Mouse (Mus musculus): ENCODE measurements at regions not wholly inside any gene's neighbourhood (a gene's known extent, or its start where the extent isn't known, plus 50 kb on each side); places are given as distances from the start of the nearest gene placed in this dataset.

DNA sequence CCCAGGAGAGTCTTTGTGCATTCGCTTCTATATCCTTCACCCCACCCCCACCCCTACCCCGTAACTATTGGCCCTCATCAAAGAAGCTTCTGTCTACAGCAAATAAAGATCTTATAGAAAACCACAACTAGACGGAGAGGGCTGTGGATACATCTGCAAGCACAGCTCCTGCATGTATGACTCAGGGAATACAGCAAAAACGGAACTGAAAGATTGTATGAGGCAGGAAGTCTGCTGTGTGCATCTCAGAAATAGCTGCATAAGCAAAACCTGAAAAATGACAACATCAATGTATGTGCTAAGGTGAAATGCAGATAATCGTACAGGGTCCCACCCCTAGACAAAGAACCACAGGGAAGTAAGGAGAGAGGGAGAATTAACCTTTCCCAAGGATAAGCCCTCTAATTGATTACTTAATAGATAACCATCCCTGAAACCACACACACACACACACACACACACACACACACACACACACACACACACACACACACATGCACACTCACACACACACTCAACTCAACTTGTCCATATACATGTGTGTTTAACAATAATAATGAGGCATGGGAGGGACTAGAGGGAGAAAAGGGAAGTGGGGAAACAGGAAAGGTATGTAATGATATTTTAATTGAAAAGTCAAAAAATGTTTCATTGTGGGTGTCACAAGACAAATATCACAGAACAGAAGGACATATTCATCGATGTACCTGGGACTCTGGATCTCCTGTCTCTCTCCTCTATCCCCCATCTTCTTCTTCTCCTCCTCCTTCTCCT lies 416.6 kb downstream of the Rprm start:
- Histone ChIP-seq H3K9me3 (no peaks in the 10 kb centered on the region), H3K4me2 (replicated peaks) (no peak overlapping the region), H3K36me3 (no peaks in the 10 kb centered on the region), H3K27me3 (no peaks in the 10 kb centered on the region), H3K27ac (replicated peaks) (no peak overlapping the region), H3K9ac (replicated peaks) (no peak overlapping the region), H3K4me3 (no peak overlapping the region), H3K4me1 (no peaks in the 10 kb centered on the region)
- no peak for ATAC-seq (replicated peaks)
- WGBS: 72% methylated on average over 6 of the region's 6 CpGs

DNA sequence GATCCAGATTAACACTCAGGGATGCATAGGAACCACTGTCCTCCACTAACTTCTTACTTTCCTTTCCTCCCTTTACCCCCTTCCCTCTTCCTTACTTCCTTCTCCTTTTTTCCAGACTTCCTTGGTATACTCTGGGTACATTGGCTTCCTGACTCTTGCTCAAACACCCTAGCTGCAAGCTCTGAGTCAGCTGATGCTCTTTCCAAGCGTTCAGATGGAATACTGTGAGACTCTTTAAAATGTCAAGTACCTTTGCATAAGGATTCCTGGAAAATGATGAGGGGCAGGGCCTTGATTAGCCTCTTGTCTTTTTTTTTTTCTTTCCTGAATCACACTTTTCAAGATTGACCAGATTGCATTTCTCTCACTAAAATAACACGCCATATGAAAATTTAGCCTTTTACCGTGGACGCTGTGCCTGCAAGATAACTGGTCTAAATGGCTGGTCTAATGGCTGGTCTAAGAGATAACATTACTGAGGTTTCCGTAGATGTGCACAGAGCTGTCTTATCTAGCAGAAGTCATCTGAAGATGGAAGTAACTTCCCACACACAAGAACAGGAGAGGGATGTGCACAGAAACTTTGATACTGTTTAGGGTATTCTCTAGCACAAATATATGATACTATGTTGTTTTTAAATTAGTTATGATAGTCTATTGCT lies 404.9 kb downstream of the Rprm start:
- Histone ChIP-seq H3K4me3 (no peak overlapping the region), H3K27ac (replicated peaks) (no peak overlapping the region), H3K4me1 (0 out of 2 replicates have a peak, but pooled peaks cover 3% of the 10 kb centered on the region), H3K9ac (replicated peaks) (no peak overlapping the region), H3K4me2 (replicated peaks) (no peak overlapping the region), H3K27me3 (no peaks in the 10 kb centered on the region), H3K9me3 (no peaks in the 10 kb centered on the region), H3K36me3 (no peaks in the 10 kb centered on the region)
- WGBS: 86% methylated on average over 5 of the region's 5 CpGs
- no peak for ATAC-seq (replicated peaks)

DNA sequence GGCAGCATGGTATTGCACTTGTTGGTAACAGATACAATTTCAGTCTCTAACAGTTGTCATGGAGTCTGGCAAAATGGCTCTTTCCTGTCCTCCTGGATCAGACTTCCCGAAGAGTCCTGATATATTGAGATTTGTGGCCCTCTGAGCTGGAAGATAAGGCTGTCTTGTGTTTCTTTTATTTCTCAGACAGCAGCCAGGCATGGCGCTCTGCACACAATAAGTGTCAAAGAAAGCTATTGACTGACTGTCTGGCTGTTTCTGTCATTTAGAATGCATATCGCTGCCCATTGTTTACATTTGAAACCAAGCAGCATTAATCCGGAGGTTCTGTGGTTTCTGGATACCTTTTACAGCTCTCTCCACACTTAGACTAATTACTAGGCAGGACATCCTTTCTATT lies 402.8 kb downstream of the Rprm start:
- H3K9me3 ChIP-seq: no peaks in the 10 kb centered on the region
- no peak for ATAC-seq (replicated peaks)
- no peak overlapping the region for H3K4me2 ChIP-seq (replicated peaks)
- H3K4me1 ChIP-seq: 0 out of 2 replicates have a peak, but pooled peaks cover 3% of the 10 kb centered on the region
- no peak overlapping the region for H3K4me3 ChIP-seq
- no peak overlapping the region for H3K9ac ChIP-seq (replicated peaks)
- no peaks in the 10 kb centered on the region for H3K27me3 ChIP-seq
- 13% methylated on average over 4 of the region's 4 CpGs for WGBS
- H3K27ac ChIP-seq (replicated peaks): no peak overlapping the region
- H3K36me3 ChIP-seq: no peaks in the 10 kb centered on the region

GRCm38 (mm10) chr2:53687281-53687680 lies 398.1 kb downstream of the Rprm start:
- Histone ChIP-seq H3K9ac (replicated peaks) (no peak overlapping the region), H3K9me3 (no peaks in the 10 kb centered on the region), H3K27ac (replicated peaks) (no peak overlapping the region), H3K27me3 (no peaks in the 10 kb centered on the region), H3K4me3 (no peak overlapping the region), H3K36me3 (no peaks in the 10 kb centered on the region), H3K4me2 (replicated peaks) (no peak overlapping the region), H3K4me1 (0 out of 2 replicates have a peak, but pooled peaks cover 3% of the 10 kb centered on the region)
- WGBS: 84% methylated on average over 7 of the region's 7 CpGs
- ATAC-seq (replicated peaks): no peak

DNA sequence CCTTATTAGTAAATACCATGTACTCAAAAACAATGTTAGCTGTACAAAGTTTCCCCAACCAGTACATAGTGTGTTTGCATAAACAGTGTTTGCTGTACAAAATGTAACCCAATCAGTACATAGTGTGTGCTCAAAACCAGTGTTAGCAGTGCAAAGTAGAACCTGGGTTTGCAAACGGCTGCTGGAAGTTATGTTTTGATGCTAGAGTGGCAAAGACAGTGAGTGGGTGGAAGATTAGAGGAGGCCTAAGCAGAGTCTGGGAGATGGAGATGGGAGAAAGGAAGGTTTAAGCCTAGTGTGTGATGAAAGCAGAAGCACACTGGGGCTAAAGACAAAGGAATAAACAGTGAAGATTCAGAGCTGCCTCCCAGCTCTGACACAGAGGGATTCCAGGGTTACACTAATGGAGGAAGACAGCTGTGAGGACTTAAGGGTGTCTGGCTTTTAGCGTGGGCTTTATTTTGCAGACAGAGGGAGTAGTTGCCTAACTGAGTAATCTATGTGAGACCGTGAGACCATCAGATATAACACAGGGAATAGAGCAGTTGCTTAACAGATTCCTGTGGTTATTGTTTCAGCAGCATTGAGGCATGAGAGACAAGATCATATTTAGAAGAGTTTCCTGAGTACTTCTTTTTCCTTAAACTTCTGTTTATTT lies 396.0 kb downstream of the Rprm start:
- no peak for ATAC-seq (replicated peaks)
- no peak overlapping the region for H3K4me3 ChIP-seq
- H3K4me2 ChIP-seq (replicated peaks): no peak overlapping the region
- no peaks in the 10 kb centered on the region for H3K27me3 ChIP-seq
- H3K9ac ChIP-seq (replicated peaks): no peak overlapping the region
- no peaks in the 10 kb centered on the region for H3K36me3 ChIP-seq
- H3K27ac ChIP-seq (replicated peaks): no peak overlapping the region
- no peaks in the 10 kb centered on the region for H3K4me1 ChIP-seq
- WGBS: 37% methylated on average over 3 of the region's 3 CpGs
- no peaks in the 10 kb centered on the region for H3K9me3 ChIP-seq

DNA sequence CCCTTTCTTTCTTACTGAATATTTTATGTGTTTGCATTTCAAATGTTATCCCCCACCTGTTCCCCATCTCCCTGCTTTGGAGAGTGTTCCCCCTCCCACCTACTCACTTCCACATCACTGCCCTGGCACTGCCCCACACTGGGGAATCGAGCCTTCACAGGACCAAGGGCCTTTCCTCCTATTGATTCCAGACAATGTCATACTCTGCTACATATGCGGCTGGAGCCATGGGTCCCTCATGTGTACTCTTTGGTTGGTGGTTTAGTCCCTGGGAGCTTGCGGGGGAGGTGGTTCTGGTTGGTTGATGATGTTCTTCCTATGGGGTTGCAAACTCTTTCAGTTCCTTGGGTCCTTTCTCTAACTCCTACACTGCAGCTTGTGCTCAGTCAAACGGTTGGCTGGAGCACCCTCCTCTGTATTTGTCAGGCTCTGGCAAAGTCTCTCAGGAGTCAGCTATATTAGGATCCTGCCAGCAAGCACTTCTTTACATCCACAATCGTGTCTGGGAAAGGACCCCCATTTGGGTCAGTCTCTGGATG lies 393.7 kb downstream of the Rprm start:
- Histone ChIP-seq H3K36me3 (no peaks in the 10 kb centered on the region), H3K9ac (replicated peaks) (no peak overlapping the region), H3K9me3 (no peaks in the 10 kb centered on the region), H3K4me1 (no peaks in the 10 kb centered on the region), H3K4me2 (replicated peaks) (no peak overlapping the region), H3K4me3 (no peak overlapping the region), H3K27me3 (no peaks in the 10 kb centered on the region), H3K27ac (replicated peaks) (no peak overlapping the region)
- no peak for ATAC-seq (replicated peaks)
- WGBS: 65% methylated on average over 5 of the region's 5 CpGs

DNA sequence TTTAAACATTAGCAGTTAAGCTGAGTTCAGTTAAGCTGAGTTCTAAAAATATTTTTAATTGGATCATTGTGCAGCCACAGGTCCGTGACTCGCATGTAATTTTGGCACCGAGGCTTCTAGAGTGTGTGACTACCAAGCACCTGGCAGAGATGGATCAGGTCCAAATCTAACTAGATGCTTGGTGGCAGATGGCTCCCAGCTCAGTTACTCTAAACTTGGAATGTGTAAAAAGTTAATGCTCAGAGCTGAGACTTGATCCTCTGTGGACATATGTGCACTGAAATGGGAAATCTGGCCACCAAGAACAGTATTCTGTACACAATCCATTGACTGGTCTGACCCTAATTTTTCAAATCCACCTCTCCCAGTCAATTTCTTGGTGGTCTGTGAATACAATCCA lies 374.1 kb downstream of the Rprm start:
- H3K4me3 ChIP-seq: no peak overlapping the region
- no peak overlapping the region for H3K4me2 ChIP-seq (replicated peaks)
- ATAC-seq (replicated peaks): peak; percentile 95
- H3K4me1 ChIP-seq: peaks cover 18% of the 10 kb centered on the region
- no peak overlapping the region for H3K9ac ChIP-seq (replicated peaks)
- WGBS: 26% methylated on average over 3 of the region's 3 CpGs
- no peaks in the 10 kb centered on the region for H3K9me3 ChIP-seq
- H3K27me3 ChIP-seq: no peaks in the 10 kb centered on the region
- peak overlapping the region; percentile 53 for H3K27ac ChIP-seq (replicated peaks)
- no peaks in the 10 kb centered on the region for H3K36me3 ChIP-seq

DNA sequence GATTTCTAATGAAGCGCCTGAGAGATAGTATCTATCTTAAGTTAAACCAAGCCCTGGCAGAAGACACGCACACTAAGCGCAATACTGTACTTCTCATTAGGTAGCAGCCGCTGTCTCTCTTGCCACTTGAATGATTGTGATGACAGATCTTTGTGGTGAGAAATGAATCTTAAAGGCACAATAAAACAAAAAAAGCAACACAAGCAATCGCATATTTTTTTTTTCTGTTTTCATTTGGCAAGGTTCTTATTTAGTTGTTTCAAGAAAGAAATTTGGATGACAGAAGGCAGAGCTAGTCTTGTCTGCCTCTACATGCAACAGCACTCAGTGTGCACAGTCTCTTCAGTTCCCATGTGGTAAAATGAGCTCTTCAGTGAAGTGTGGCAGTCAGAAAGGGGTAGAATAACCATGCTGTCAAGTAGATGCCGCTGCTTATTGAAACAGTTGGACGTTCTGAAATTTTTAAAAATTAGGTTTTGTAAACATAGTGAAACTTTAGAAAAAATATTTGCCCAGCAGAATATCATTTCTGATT lies 372.2 kb downstream of the Rprm start:
- Histone ChIP-seq H3K9me3 (no peaks in the 10 kb centered on the region), H3K4me1 (peaks cover 18% of the 10 kb centered on the region), H3K4me3 (no peak overlapping the region), H3K36me3 (no peaks in the 10 kb centered on the region), H3K9ac (replicated peaks) (no peak overlapping the region), H3K27me3 (no peaks in the 10 kb centered on the region), H3K4me2 (replicated peaks) (no peak overlapping the region), H3K27ac (replicated peaks) (peak overlapping the region; percentile 54)
- WGBS: 63% methylated on average over 7 of the region's 7 CpGs
- ATAC-seq (replicated peaks): peak; percentile 74

GRCm38 (mm10) chr2:53715017-53715416 lies 370.3 kb downstream of the Rprm start:
- Histone ChIP-seq H3K4me2 (replicated peaks) (no peak overlapping the region), H3K9me3 (no peaks in the 10 kb centered on the region), H3K36me3 (no peaks in the 10 kb centered on the region), H3K27ac (replicated peaks) (no peak overlapping the region), H3K9ac (replicated peaks) (no peak overlapping the region), H3K4me1 (peaks cover 18% of the 10 kb centered on the region), H3K27me3 (no peaks in the 10 kb centered on the region), H3K4me3 (no peak overlapping the region)
- WGBS: 68% methylated on average over 5 of the region's 5 CpGs
- ATAC-seq (replicated peaks): no peak

DNA sequence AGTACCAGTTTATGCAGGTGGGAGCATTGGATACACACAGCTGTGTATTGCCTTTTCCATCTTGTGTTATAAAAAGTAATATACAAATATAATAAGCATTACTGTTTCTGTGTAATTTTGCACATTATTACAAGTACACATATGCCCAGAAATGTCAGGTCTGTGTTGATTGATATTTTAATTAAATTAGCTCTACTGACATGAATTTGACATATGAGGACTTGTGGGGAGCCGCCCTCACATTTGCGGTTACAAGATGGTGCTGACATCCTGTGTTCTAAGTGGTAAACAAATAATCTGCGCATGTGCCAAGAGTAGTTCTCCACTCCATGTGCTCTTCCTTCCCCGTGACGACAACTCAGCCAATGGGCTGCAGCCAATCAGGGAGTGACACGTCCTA lies 362.1 kb downstream of the Rprm start:
- Histone ChIP-seq H3K9me3 (no peaks in the 10 kb centered on the region), H3K4me2 (replicated peaks) (no peak overlapping the region), H3K4me3 (no peak overlapping the region), H3K27me3 (no peaks in the 10 kb centered on the region), H3K4me1 (no peaks in the 10 kb centered on the region), H3K9ac (replicated peaks) (no peak overlapping the region), H3K36me3 (no peaks in the 10 kb centered on the region), H3K27ac (replicated peaks) (no peak overlapping the region)
- WGBS: 81% methylated on average over 6 of the region's 6 CpGs
- peak; percentile 63 for ATAC-seq (replicated peaks)

- H3K4me1 ChIP-seq: no peaks in the 10 kb centered on the region
- no peak for ATAC-seq (replicated peaks)
- H3K9me3 ChIP-seq: no peaks in the 10 kb centered on the region
- no peak overlapping the region for H3K4me2 ChIP-seq (replicated peaks)
- no peaks in the 10 kb centered on the region for H3K27me3 ChIP-seq
- H3K4me3 ChIP-seq: no peak overlapping the region
- no peak overlapping the region for H3K27ac ChIP-seq (replicated peaks)
- H3K36me3 ChIP-seq: no peaks in the 10 kb centered on the region
- H3K9ac ChIP-seq (replicated peaks): no peak overlapping the region
Measured at GRCm38 (mm10) chr2:53728693-53729092, 356.7 kb downstream of the Rprm start.

DNA sequence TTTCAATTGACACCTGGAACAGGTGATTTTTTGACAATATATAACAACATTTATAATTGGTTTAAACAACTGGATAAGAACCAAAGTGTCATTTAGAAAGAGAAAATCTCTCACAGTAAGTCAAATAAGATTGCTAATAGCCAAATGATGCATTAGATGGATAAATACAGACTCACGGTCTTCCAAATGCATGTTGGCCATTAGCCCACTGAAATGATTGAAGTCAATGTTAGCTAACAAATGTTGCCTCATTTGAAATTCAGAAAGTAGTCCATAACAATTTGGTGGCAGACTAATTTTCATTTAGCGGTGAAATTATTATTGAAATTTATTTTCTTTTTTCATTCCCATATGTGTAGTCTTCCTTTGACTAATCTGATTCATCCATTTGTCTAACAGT lies 354.9 kb downstream of the Rprm start:
- no peaks in the 10 kb centered on the region for H3K36me3 ChIP-seq
- no peak overlapping the region for H3K27ac ChIP-seq (replicated peaks)
- H3K9ac ChIP-seq (replicated peaks): no peak overlapping the region
- no peak for ATAC-seq (replicated peaks)
- H3K4me3 ChIP-seq: no peak overlapping the region
- H3K4me1 ChIP-seq: no peaks in the 10 kb centered on the region
- H3K27me3 ChIP-seq: no peaks in the 10 kb centered on the region
- H3K9me3 ChIP-seq: no peaks in the 10 kb centered on the region
- WGBS: 61% methylated on average over 2 of the region's 2 CpGs
- H3K4me2 ChIP-seq (replicated peaks): no peak overlapping the region

All from forebrain, embryonic 15.5 days (tissue).